Mouse (Mus musculus) B cell, adult 67 days (primary cell): ENCODE data around the gene Msl3. TPM values are rescaled to one million over a fixed set of nuclear protein-coding genes. Genes with fewer than 3 reads are reported as not detected.

Experiments used
- total RNA-seq, 2 experiments: library from RNA; stranded (reverse); gene quantifications; 4 replicates each; pipeline ENCODE4 v1.2.4; 2023

Msl3 gene
- total RNA-seq = 10 to 100 TPM; 38.7 to 41.6 TPM

DNA sequence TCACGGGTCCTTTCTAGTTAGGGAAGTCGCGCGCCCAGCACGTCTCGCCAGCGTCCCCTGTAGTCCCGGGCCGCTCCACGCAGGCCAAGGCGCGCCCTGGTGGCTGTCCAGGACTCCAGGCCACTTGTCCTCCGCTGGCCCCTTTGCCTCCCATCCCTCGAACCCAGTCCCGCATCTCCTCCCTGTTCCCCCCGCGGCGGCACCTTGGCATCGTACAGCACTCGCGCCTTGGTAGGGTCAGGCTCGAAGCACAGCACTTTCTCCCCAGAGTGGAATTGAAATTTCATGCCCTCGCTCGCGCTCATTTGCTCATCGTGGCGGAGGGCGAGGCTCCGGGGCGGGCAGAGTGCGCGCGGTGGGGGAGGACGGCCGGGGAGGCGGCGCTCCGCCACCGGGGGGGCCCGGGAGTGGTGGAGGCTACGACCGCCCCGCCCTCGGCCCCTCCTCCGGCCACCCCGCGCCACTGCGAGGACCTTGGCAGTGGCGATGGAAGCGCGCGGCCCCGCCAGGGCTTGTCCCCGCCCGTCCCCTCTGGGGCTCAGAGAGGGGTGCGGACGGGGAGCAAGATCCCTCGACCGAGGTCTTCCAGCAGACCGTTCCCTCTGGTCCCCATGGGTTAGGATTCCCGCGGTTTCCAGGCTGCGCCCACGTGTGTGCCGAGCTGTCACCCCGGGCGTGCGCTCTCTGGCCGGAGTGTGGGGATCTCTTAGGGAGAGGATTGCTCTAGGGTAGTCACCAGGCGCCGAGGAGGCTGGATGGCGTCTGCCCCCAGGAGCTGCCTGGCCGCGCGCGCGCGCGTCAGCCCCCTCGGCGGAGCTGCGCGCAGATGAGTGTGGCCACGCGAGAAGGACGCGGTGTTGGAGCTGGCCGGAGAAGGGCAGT is at the start of gene Msl3:
Msl3 (minus strand) TSS at position 374 of the 882 bp plus-strand sequence.

Other genes with a start within 250 kb of the Msl3 start
- not detected for gene Frmpd4, start 96.7 kb downstream of the Msl3 start, total RNA-seq
- gene Arhgap6, start 121.2 kb upstream of the Msl3 start, total RNA-seq = 1 to 10 TPM; 5.4 to 6.9 TPM